Mouse (Mus musculus) heart, postnatal 0 days (tissue): ENCODE measurements around the gene Esm1. TPM values are rescaled to one million over a fixed set of nuclear protein-coding genes. Genes with fewer than 3 reads are reported as not detected.

Experiments used
- ATAC-seq: fragments of 200-750 bp; cut with Nextera tagmentation; 2 replicates; pipeline ENCODE4 v1.8.0; 2017; ENCODE audit warnings: low read depth, moderate number of reproducible peaks, moderate library complexity; ENCODE audit not compliant: insufficient read depth
- DNase-seq: peaks from one replicate; pipeline ENCODE4 v3.0.0-alpha.2; 2016; ENCODE audit warnings: low spot score
- H3K27ac ChIP-seq: fragments of 300-500 bp; sonication (generic); 2 replicates; pipeline ENCODE4 v1.5.1; 2014; ENCODE audit warnings: low read depth, mild to moderate bottlenecking
- H3K27me3 ChIP-seq: fragments of 300-500 bp; sonication (generic); 2 replicates; pipeline ENCODE4 v1.6.1; 2014; ENCODE audit warnings: low read length, mixed read lengths; ENCODE audit not compliant: control insufficient read depth, insufficient read depth
- H3K36me3 ChIP-seq: fragments of 300-500 bp; sonication (generic); replicated peaks from 2 replicates; pipeline ENCODE4 v1.6.1; 2014; ENCODE audit warnings: low read length, mixed read lengths; ENCODE audit not compliant: control insufficient read depth, insufficient read depth
- H3K4me1 ChIP-seq: fragments of 300-500 bp; sonication (generic); 2 replicates; pipeline ENCODE4 v1.6.1; 2014; ENCODE audit warnings: antibody characterized with exemption; ENCODE audit not compliant: control insufficient read depth, insufficient read depth
- H3K4me2 ChIP-seq: fragments of 300-500 bp; sonication (generic); 2 replicates; pipeline ENCODE4 v1.6.1; 2014; ENCODE audit warnings: low read depth, mild to moderate bottlenecking, low read length, moderate library complexity
- H3K4me3 ChIP-seq: fragments of 300-500 bp; sonication (generic); 2 replicates; pipeline ENCODE4 v1.5.1; 2014; ENCODE audit warnings: low read depth, low read length
- H3K9ac ChIP-seq: fragments of 300-500 bp; sonication (generic); replicated peaks from 2 replicates; pipeline ENCODE4 v1.6.1; 2014; ENCODE audit warnings: low read depth, low read length, mixed read lengths
- H3K9me3 ChIP-seq: fragments of 300-500 bp; sonication (generic); replicated peaks from 2 replicates; pipeline ENCODE4 v1.6.1; 2016; ENCODE audit warnings: low read length; ENCODE audit not compliant: control insufficient read depth
- CTCF ChIP-seq: IDR thresholded peaks from 2 replicates; pipeline ENCODE4 v1.5.1; 2016; ENCODE audit warnings: antibody characterized with exemption, control low read depth, low read depth
- EP300 ChIP-seq: IDR thresholded peaks from 2 replicates; pipeline ENCODE4 v1.6.1; 2016; ENCODE audit warnings: antibody characterized with exemption, low read depth
- WGBS: fragments of 180-500 bp; shearing (Covaris S2); extraction: QIAGEN DNeasy Blood & Tissue Kit; methylation state at CpG from one replicate; pipeline ENCODE4 v1.1.7; 2014; 5-methylcytosine and 5-hydroxymethylcytosine counted together
- polyA plus RNA-seq: library from polyadenylated mRNA; unstranded; fragments of >200 nt; fragmentation: Nextera tagmentation; extraction: Ambion mirVana; gene quantifications from 2 replicates; pipeline ENCODE4 v1.2.1, GENCODE M21; 2015
- total RNA-seq: library from RNA; depleted of rRNA; stranded (reverse); fragments of >200 nt; gene quantifications from 2 replicates; pipeline ENCODE4 v1.2.3, GENCODE M21; 2014; ENCODE audit warnings: low replicate concordance

The Esm1 gene
- total and polyA plus RNA-seq, 2 experiments from 2014 or later = 0.61 TPM; not detected in 1

DNA sequence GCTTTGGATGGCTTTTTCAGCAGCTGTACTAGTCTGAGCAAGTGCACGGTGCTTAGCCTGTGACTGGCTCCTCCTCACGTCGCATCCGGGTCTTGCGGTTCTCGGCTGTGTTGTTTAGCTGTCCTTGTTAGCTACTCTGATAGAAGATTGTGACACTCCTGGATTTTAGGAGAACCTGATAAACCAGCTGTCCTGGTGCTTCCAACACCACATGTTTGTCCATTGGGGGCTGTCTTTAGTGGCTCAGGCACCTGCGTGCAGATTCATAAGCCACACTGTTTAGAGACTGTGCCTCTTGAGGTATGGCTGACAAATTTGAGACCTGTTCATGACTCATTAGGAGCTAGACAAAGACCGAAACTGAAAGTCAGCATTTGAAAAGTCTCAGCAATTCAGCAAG is 26.1 kb upstream of the Esm1 start:
- Histone ChIP-seq H3K27ac (no peak overlapping the region), H3K4me2 (no peak overlapping the region), H3K9me3 (no peaks in the 10 kb centered on the region), H3K36me3 (no peaks in the 10 kb centered on the region), H3K4me1 (no peaks in the 10 kb centered on the region), H3K9ac (no peak overlapping the region), H3K4me3 (no peak overlapping the region), H3K27me3 (no peaks in the 10 kb centered on the region)
- TF ChIP-seq CTCF (no peak), EP300 (no peak)
- ATAC-seq (no peak), DNase-seq (no peak)
- 87% methylated on average over 8 of the region's 8 CpGs for WGBS

DNA sequence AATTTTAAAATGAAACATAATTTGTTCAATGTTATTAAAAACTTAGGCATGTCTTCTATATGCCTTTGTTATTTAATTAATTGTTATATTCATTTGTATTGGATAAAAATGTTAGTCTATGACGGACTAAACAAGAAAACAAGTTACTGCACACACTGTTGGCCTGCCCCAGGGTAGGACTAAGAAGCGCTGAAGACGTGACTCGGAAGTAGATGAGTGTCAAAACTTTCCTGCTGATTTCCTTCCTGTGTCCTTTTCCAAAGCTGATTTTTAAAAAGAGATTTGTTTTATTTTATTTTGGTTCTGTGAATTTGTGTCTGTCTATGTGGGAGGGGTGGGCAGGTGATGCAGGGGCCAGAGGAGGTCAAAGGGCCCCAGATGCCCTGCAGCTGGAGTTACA is 25.7 kb upstream of the Esm1 start:
- Histone ChIP-seq H3K27ac (no peak overlapping the region), H3K27me3 (no peaks in the 10 kb centered on the region), H3K36me3 (no peaks in the 10 kb centered on the region), H3K9me3 (no peaks in the 10 kb centered on the region), H3K9ac (no peak overlapping the region), H3K4me3 (no peak overlapping the region), H3K4me1 (no peaks in the 10 kb centered on the region), H3K4me2 (no peak overlapping the region)
- TF ChIP-seq EP300 (no peak), CTCF (no peak)
- WGBS = 80% methylated on average over 4 of the region's 4 CpGs
- ATAC-seq (no peak), DNase-seq (no peak)

DNA sequence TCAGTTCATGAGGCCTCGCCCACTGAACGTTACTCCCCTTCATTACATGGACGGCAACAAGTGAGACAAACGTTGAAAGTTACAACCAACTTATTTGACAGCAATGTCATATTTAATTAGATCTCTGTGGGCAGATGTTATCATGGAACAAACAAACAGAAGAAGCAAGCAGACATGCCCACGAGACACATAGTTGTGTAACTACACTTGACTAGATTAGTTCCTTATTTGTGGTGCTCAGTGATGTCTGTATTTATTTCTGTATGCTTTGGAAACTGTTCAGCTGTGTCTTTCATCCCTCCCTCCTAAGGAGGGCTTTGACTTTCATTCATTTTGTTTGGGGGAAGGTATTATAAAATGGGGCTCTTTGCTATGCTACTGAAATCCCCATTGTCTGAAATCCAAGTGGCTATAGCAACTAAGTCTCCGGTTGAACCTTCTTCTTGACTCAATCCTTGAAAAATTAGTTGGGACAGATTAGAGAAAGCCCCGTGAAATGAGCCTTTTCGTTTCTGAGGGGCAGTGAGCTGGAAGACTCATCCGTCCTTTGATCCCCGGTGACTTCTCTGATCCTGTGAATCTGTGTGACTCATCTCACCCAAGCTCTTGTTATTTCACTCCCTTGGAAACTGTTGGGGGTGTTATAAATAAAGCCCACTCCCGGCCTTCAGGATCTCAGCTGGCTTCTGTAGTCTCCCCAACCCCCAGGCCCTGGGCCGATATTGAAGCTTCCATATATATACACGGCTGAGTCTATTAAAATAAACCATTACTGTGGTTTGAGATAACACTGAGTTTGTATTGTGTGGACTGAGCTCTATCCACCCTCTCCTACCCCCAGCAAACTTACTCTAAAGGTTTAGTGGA is 12.4 kb upstream of the Esm1 start:
- Histone ChIP-seq H3K27ac (no peak overlapping the region), H3K4me2 (no peak overlapping the region), H3K4me3 (no peak overlapping the region), H3K4me1 (no peaks in the 10 kb centered on the region), H3K9ac (no peak overlapping the region), H3K36me3 (no peaks in the 10 kb centered on the region), H3K9me3 (no peaks in the 10 kb centered on the region), H3K27me3 (no peaks in the 10 kb centered on the region)
- 67% methylated on average over 13 of the region's 13 CpGs for WGBS
- TF ChIP-seq CTCF (no peak), EP300 (no peak)
- no peak for ATAC-seq
- DNase-seq = no peak

DNA sequence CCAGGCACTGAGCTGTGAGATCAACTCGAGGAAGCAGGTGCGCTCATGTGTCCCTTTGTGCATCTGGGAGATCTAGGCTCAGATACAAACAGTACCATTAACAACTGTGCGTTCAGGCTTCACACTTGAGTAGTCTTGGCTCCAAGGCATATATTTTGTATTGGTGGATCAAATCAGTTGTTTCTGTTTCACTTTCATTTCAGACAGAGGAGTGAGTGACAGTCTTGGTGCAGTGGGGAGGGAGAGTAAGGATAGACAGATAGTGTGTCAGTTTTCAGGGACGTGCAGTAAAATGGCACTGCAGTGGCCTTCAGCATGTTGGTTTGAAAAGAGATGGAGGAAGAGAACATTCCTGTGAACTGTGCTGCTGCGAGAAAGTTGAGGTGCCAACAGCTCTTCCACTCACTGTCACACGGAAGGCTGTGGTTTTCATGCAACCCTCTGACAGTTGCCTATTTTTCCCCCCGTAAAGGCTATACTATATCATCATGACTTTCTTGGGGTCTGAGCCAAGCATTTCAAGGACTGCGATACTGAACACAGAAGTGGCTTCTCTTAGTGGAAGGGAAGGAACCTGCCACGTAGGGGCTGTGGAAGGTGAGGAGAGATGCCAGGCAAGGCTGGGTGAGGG is 11.5 kb upstream of the Esm1 start:
- H3K4me2 ChIP-seq = no peak overlapping the region
- no peak for ATAC-seq
- no peaks in the 10 kb centered on the region for H3K4me1 ChIP-seq
- H3K27me3 ChIP-seq = no peaks in the 10 kb centered on the region
- H3K27ac ChIP-seq = no peak overlapping the region
- TF ChIP-seq CTCF (no peak), EP300 (no peak)
- DNase-seq = no peak
- H3K36me3 ChIP-seq = no peaks in the 10 kb centered on the region
- H3K9me3 ChIP-seq = no peaks in the 10 kb centered on the region
- H3K4me3 ChIP-seq = no peak overlapping the region
- 70% methylated on average over 9 of the region's 9 CpGs for WGBS
- no peak overlapping the region for H3K9ac ChIP-seq

DNA sequence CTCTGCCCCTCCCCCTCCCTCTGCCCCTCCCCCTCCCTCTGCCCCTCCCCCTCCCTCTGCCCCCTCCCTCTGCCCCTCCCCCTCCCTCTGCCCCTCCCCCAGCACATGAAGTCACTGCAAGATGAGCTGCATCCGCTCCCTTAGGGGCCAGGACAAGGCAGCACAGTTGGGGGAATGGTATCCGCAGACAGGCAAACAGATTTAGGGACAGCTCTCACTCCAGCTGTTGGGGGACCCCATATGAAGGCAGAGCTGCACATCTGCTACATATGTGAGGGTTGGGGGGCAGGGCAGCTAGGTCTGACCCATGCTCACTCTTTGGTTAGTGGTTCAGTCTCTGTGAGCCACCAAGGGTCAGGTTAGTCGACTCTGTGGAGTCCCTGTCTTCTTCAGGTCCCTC is 10.1 kb upstream of the Esm1 start:
- DNase-seq = no peak
- no peaks in the 10 kb centered on the region for H3K9me3 ChIP-seq
- no peak overlapping the region for H3K27ac ChIP-seq
- H3K4me2 ChIP-seq = no peak overlapping the region
- H3K4me1 ChIP-seq = no peaks in the 10 kb centered on the region
- no peak overlapping the region for H3K4me3 ChIP-seq
- H3K9ac ChIP-seq = no peak overlapping the region
- no peak for ATAC-seq
- WGBS = 57% methylated on average over 3 of the region's 3 CpGs
- H3K36me3 ChIP-seq = no peaks in the 10 kb centered on the region
- no peak for TF ChIP-seq CTCF
- H3K27me3 ChIP-seq = no peaks in the 10 kb centered on the region
